Mouse (Mus musculus): ENCODE results near the gene Tnfrsf8. TPM values are rescaled to one million over a fixed set of nuclear protein-coding genes. Genes with fewer than 3 reads are reported as not detected.
"Not testable (repeated sequence)": the region's sequence is repeated elsewhere in the genome, so short reads cannot be mapped to it uniquely, and the experiment has no call there.

Tnfrsf8 gene
- total RNA-seq (2021) (under 1 TPM; 0.11 to 0.18 TPM), polyA plus RNA-seq (2012; rRNA removed) (0.12 and 0.16 TPM in 2 replicates)
- long read RNA-seq: 0 reads

DNA sequence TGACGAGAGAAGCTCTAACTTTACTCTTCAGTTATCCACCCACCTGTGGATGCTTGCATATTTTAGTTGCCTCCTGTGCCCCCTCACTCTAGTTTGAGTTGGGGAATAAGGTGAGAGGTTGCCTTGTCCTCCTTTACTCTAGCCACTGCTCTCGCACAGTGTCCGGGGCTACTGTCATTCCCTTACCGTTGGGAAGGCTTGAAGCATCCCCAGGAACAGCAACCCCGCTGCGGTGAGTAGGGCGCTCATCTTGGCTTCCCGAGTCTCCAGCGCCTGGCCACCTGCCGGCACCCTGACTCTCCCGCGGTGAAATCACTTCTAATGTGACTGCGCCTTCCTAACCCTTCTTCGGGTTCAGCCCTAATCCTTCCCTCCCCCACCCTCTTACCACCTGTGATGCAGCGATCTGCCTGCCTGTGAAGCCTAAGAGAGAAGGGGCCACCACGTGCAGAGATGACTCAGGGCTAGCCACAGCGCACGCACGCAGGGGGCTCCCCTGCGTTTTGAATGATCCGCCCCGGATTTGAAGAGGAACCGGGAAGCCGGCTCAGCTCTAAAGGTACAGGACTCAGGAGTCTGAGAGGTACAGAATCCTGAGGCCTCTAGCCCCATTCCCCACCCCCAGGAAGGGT, at the start of gene Tnfrsf8:
Gene Tnfrsf8 (minus strand): TSS at position 329 of the 632 bp plus-strand sequence.
- no peaks in the 10 kb centered on the region for H3K4me1 ChIP-seq (ENCODE audit: control insufficient read depth, insufficient read depth, low read length)
- WGBS: 4% methylated on average over 24 of the region's 24 CpGs
- no peak for DNase-seq
- 0 out of 2 replicates have a peak, but pooled peaks cover 5% of the 10 kb centered on the region for H3K27me3 ChIP-seq (ENCODE audit: control insufficient read depth, insufficient read depth, low read length)
- H3K9ac ChIP-seq (ENCODE audit: low read depth, low read length): no peak within 1 kb of the TSS
- no peaks in the 10 kb centered on the region for H3K79me2 ChIP-seq (replicated peaks; ENCODE audit: control insufficient read depth, insufficient read depth, low read length)
- no peak within 1 kb of the TSS for H3K4me3 ChIP-seq
- no peaks in the 10 kb centered on the region for H3K36me3 ChIP-seq (ENCODE audit: control insufficient read depth, insufficient read depth, low read length)
- intact Hi-C loops (cut with DNase I): no loop called here
- no peak for TF ChIP-seq POLR2A (IDR thresholded peaks at IDR 0.05; ENCODE audit: insufficient read depth, low read depth, low read length)
- TF ChIP-seq EP300 (IDR thresholded peaks at IDR 0.05; ENCODE audit: insufficient read depth, low read depth, low read length): no peak
- no peak for TF ChIP-seq CTCF (IDR thresholded peaks at IDR 0.05)
- H3K27ac ChIP-seq: no peak within 1 kb of the TSS

- H3K27me3 ChIP-seq (ENCODE audit: control insufficient read depth, insufficient read depth, low read length); H3K27ac ChIP-seq; H3K4me3 ChIP-seq; H3K4me1 ChIP-seq (ENCODE audit: control insufficient read depth, insufficient read depth, low read length); H3K79me2 ChIP-seq (replicated peaks; ENCODE audit: control insufficient read depth, insufficient read depth, low read length); intact Hi-C loops (cut with DNase I); H3K36me3 ChIP-seq (ENCODE audit: control insufficient read depth, insufficient read depth, low read length); DNase-seq; H3K9ac ChIP-seq (ENCODE audit: low read depth, low read length): not testable (repeated sequence)
These were observed 46.7 kb upstream of the Tnfrsf8 start for GRCm38 (mm10) chr4:145361635-145362034.

DNA sequence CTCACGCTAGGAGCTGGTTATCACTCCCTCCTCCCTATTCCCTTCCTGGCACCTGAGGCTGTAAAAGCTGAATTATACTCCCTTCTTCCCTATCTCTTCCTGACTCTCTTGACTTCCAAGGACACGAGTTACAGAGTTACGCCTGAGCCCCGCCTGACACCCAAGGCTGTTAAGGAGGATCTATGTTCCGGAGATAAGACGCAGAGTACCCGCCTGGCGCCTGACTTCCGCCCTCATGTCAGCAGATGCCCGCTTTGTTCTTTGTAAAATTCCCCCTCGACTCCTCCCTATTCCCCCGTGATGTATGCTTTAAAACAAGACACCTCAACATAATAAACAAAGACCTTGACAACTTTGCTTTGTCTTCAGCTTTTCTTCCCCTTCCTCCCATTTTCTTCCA, 46.1 kb upstream of the Tnfrsf8 start:
- DNase-seq: no peak
- H3K9ac ChIP-seq (ENCODE audit: low read depth, low read length): no peak overlapping the region
- H3K4me3 ChIP-seq: no peak overlapping the region
- no peaks in the 10 kb centered on the region for H3K36me3 ChIP-seq (ENCODE audit: control insufficient read depth, insufficient read depth, low read length)
- no peak for TF ChIP-seq CTCF (IDR thresholded peaks at IDR 0.05)
- no peak for TF ChIP-seq EP300 (IDR thresholded peaks at IDR 0.05; ENCODE audit: insufficient read depth, low read depth, low read length)
- no peak for TF ChIP-seq POLR2A (IDR thresholded peaks at IDR 0.05; ENCODE audit: insufficient read depth, low read depth, low read length)
- 2% methylated on average over 12 of the region's 12 CpGs for WGBS
- intact Hi-C loops (cut with DNase I): no loop called here
- no peaks in the 10 kb centered on the region for H3K27me3 ChIP-seq (ENCODE audit: control insufficient read depth, insufficient read depth, low read length)
- no peak overlapping the region for H3K27ac ChIP-seq
- H3K79me2 ChIP-seq (replicated peaks; ENCODE audit: control insufficient read depth, insufficient read depth, low read length): no peaks in the 10 kb centered on the region
- no peaks in the 10 kb centered on the region for H3K4me1 ChIP-seq (ENCODE audit: control insufficient read depth, insufficient read depth, low read length)

GRCm38 (mm10) chr4:145360567-145360966, 45.6 kb upstream of the Tnfrsf8 start:
- TF ChIP-seq EP300 (IDR thresholded peaks at IDR 0.05; ENCODE audit: insufficient read depth, low read depth, low read length): no peak
- TF ChIP-seq CTCF (IDR thresholded peaks at IDR 0.05): no peak
- no peak for TF ChIP-seq POLR2A (IDR thresholded peaks at IDR 0.05; ENCODE audit: insufficient read depth, low read depth, low read length)
- DNase-seq: no peak
- no peak overlapping the region for H3K4me3 ChIP-seq
- no peaks in the 10 kb centered on the region for H3K27me3 ChIP-seq (ENCODE audit: control insufficient read depth, insufficient read depth, low read length)
- H3K9ac ChIP-seq (ENCODE audit: low read depth, low read length): no peak overlapping the region
- H3K36me3 ChIP-seq (ENCODE audit: control insufficient read depth, insufficient read depth, low read length): no peaks in the 10 kb centered on the region
- intact Hi-C loops (cut with DNase I): no loop called here
- no peak overlapping the region for H3K27ac ChIP-seq
- H3K79me2 ChIP-seq (replicated peaks; ENCODE audit: control insufficient read depth, insufficient read depth, low read length): no peaks in the 10 kb centered on the region
- WGBS: 69% methylated on average over 1 of the region's 1 CpGs
- no peaks in the 10 kb centered on the region for H3K4me1 ChIP-seq (ENCODE audit: control insufficient read depth, insufficient read depth, low read length)

DNA sequence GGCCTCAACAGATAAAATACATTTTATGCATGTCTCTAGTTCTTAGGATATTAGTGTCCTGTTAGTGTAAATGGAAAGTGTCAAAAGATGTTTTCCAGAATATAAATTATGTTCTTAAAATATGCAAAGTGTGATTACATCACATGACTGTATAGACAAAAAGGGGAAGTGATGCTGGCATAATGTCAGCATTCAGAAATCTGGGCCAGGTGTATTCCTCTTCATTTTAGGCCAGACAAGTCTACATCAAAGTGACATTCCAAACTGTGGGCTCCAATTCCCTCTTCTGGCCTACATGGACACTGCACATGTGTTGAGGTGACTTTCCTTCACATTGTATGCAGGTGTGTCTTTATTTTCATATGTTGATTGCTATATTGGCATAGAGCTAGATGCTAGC, 41.3 kb upstream of the Tnfrsf8 start:
- no peak for TF ChIP-seq CTCF (IDR thresholded peaks at IDR 0.05)
- no peak for TF ChIP-seq EP300 (IDR thresholded peaks at IDR 0.05; ENCODE audit: insufficient read depth, low read depth, low read length)
- TF ChIP-seq POLR2A (IDR thresholded peaks at IDR 0.05; ENCODE audit: insufficient read depth, low read depth, low read length): no peak
- no peak overlapping the region for H3K4me3 ChIP-seq
- DNase-seq: no peak
- H3K27ac ChIP-seq: no peak overlapping the region
- H3K9ac ChIP-seq (ENCODE audit: low read depth, low read length): no peak overlapping the region
- H3K27me3 ChIP-seq (ENCODE audit: control insufficient read depth, insufficient read depth, low read length): no peaks in the 10 kb centered on the region
- no peaks in the 10 kb centered on the region for H3K79me2 ChIP-seq (replicated peaks; ENCODE audit: control insufficient read depth, insufficient read depth, low read length)
- no peaks in the 10 kb centered on the region for H3K4me1 ChIP-seq (ENCODE audit: control insufficient read depth, insufficient read depth, low read length)
- intact Hi-C loops (cut with DNase I): no loop called here
- H3K36me3 ChIP-seq (ENCODE audit: control insufficient read depth, insufficient read depth, low read length): no peaks in the 10 kb centered on the region

GRCm38 (mm10) chr4:145353855-145354254, 38.9 kb upstream of the Tnfrsf8 start:
- Histone ChIP-seq H3K79me2 (replicated peaks; ENCODE audit: control insufficient read depth, insufficient read depth, low read length) (no peaks in the 10 kb centered on the region), H3K36me3 (ENCODE audit: control insufficient read depth, insufficient read depth, low read length) (no peaks in the 10 kb centered on the region), H3K9ac (ENCODE audit: low read depth, low read length) (no peak overlapping the region), H3K4me3 (no peak overlapping the region), H3K27ac (no peak overlapping the region), H3K27me3 (ENCODE audit: control insufficient read depth, insufficient read depth, low read length) (no peaks in the 10 kb centered on the region), H3K4me1 (ENCODE audit: control insufficient read depth, insufficient read depth, low read length) (no peaks in the 10 kb centered on the region)
- DNase-seq: no peak
- TF ChIP-seq POLR2A (IDR thresholded peaks at IDR 0.05; ENCODE audit: insufficient read depth, low read depth, low read length) (no peak), EP300 (IDR thresholded peaks at IDR 0.05; ENCODE audit: insufficient read depth, low read depth, low read length) (no peak), CTCF (IDR thresholded peaks at IDR 0.05) (no peak)
- intact Hi-C loops (cut with DNase I): no loop called here
- 34% methylated on average over 2 of the region's 2 CpGs for WGBS

All from heart, adult 2 months (tissue).